Mouse (Mus musculus): ENCODE data around the gene Ube2j1.

Gene Ube2j1

DNA sequence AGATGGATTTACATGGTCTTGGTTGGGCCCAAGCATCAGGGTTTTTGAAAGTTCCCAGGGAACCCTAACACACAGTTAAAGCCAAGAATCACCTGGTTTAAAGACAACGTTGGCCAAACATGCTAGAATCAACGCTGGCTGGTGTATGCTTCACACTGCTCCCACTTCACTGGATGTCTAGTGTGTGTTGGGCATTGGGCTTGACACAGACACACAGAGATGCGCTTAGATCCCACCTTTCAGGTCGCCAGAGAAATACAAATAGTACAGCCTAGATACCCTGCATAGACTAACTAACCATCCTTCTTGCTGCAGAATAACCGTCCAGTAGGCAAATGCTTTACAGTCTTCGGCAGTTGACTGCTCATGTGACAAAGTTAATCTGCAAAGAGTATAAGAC, 39.1 kb downstream of the Ube2j1 start:
- in situ Hi-C loops (cut with MboI) = no loop called here

GRCm38 (mm10) chr4:33071337-33071736, 40.1 kb downstream of the Ube2j1 start:
- in situ Hi-C loops (cut with MboI) = no loop called here

DNA sequence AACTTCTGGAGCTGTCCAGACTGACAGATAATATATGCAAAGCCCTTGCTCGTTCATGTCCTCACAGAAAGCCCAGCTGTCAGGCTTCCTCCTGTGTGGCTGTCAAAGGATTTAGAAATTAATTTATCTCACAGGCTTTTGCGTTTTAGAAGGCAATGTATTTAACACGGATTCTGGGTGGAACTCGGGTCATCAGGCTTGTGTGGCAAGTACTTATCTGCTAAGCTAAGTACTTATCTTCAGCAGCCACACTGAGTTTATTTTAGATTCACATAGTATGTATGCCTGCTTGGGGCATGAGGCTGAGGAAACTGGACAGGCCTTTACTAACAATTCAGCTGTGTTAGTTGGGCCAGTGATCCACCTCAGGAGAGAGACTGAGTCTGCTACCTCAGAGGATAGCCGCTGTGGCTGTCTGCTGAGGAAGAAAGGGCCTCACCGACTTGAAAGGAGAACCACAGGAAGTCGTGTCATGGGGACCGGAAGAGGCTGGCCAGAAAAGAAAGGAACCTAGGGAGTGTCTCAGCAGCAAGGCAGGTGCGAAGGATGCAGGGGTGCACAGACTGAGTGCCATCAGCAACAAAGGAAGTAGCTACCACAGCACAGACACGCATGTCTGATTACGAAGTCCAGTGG, 41.4 kb downstream of the Ube2j1 start:
- in situ Hi-C loops (cut with MboI) = no loop called here

GRCm38 (mm10) chr4:33074406-33074805, 43.2 kb downstream of the Ube2j1 start:
- in situ Hi-C loops (cut with MboI) = no loop called here

DNA sequence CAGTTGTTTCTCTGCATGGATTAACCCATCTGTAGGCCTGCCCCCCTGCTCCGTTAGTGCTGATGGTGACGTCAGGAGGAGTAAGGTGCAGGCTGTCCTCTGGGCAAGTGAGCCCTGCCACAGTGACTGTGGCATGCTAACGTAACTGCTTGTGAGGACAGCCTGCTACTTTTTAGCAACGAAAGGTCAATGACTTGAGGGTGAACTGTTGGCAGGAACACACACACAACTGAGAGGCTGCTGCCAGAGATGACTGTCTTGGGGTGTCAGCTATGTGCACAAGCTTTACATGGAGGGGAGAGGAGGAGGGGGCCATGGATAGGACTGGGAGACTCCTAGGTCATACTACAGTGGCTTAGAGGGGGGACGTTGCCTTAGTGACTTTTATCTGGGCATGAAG, 43.6 kb downstream of the Ube2j1 start:
- in situ Hi-C loops (cut with MboI) = no loop called here

DNA sequence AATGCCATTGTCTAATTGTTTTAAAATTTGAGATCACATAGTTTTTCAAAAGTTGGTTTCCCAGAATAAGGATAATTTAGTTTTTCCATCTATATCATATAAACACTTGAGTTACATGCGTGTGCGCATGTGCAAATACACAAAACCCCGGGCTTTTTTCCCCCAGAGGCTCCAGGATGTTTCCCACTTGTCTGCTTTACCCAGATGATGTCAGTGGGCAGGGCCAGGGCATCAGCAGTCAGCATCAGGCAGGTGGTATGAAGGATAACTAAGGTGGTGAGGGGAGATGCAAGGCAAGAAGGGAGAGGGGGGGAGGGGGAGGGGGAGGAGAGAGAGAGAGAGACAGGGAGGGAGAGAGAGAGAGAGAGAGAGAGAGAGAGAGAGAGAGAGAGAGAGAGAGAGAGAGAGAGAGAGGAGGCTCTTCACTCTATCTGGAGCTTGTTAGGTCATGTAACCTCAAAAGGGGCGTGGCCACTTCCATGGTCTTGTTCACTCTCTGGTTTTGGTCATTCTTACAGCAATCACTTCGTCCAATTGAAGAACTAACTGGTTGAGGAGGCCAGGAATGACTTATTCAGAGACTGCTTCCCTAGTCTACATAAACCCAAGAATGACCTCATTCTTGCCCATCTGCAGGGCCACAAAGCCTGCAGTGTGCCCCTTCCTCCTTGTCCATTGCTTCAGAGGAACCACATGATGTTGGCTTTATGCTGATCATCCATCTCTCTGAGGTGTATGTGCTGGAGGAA, 44.7 kb downstream of the Ube2j1 start:
- in situ Hi-C loops (cut with MboI) = no loop called here

DNA sequence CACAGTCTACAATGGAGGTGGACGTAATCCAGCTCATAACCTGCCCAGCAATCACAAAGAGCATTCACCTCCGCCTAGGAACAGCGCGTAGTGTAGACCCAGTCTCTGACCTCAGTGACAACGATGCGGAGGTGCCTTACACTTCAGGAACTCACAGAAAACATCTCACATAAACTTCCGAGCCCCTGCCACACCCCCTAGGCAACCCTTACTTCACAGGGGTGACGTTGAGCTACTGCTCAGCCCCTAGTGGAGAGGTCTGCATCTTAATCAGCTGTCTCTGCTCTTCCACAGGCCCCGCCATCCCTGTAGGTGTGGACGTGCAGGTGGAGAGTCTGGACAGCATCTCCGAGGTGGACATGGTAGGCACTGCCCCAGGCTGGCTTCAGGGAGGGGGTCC, 45.9 kb downstream of the Ube2j1 start:
- in situ Hi-C loops (cut with MboI) = no loop called here

DNA sequence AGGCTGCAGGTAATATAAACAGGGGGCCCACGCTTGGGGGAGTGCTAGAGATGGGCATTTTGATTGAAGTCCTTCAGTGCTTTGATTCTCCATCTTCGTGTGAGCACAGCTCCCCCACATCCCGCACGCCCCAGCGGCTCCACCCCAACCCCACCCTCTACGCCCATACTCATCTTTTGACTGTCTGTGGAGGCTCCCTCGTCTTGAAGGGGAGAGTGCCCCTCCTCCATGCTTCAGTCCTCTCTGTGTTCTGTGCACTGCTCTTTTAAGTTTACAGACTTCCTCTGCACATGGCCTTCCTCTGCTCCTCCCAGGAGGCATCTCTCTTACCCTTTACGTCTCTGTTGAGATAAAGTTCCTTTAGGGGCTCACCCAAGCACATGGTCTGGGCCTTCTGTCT, 46.5 kb downstream of the Ube2j1 start:
- in situ Hi-C loops (cut with MboI) = no loop called here

DNA sequence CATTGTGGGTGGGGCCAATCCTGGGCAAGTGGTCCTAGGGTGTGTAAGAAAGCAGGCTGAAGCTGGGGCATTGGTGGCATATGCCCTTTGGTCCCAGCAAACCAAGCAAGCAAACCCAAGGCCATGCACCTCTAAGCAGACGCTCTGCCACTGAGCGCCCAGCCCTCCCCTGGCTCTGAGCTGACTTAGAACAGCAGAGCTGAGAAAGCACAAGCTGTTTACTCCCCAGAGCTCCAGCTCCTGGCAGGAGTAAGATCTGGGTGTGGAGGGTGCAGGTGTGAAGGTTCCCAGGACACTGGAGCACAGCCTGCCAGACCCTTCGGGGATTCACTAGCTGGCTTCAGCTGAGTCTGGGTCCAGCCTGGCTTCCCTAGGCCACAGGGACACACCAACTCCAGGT, 47.3 kb downstream of the Ube2j1 start:
- in situ Hi-C loops (cut with MboI) = no loop called here

GRCm38 (mm10) chr4:33099118-33099694, 68.0 kb downstream of the Ube2j1 start:
- in situ Hi-C loops (cut with MboI) = no loop called here
